Mouse (Mus musculus): ENCODE data around the gene Maco1. TPM values are rescaled to one million over a fixed set of nuclear protein-coding genes. Genes with fewer than 3 reads are reported as not detected.

Gene Maco1
- 1 to 10 TPM; 4.2 to 7.1 TPM for polyA plus RNA-seq (2017; shearing (Covaris generic))

- peak; percentile 86 for ATAC-seq
Measured at GRCm38 (mm10) chr4:134853259-134853636, at the start of gene Maco1. Maco1 (minus strand) TSS chr4:134853345.

- ATAC-seq: no peak
Measured at GRCm38 (mm10) chr4:134901126-134901525, 48.0 kb upstream of the Maco1 start.

- ATAC-seq: no peak
Measured at GRCm38 (mm10) chr4:134897256-134897655, 44.1 kb upstream of the Maco1 start.

- ATAC-seq: no peak
Measured at GRCm38 (mm10) chr4:134892096-134892495, 39.0 kb upstream of the Maco1 start.

GRCm38 (mm10) chr4:134884364-134884763, 31.2 kb upstream of the Maco1 start:
- no peak for ATAC-seq

GRCm38 (mm10) chr4:134883808-134884207, 30.7 kb upstream of the Maco1 start:
- ATAC-seq: no peak

- ATAC-seq: no peak
Measured at GRCm38 (mm10) chr4:134883266-134883665, 30.1 kb upstream of the Maco1 start.

- ATAC-seq: no peak
Measured at GRCm38 (mm10) chr4:134880041-134880440, 26.9 kb upstream of the Maco1 start.

- peak; percentile 65 for ATAC-seq
Measured at GRCm38 (mm10) chr4:134879410-134879981, 26.4 kb upstream of the Maco1 start.

- ATAC-seq: no peak
Measured at GRCm38 (mm10) chr4:134876171-134876570, 23.0 kb upstream of the Maco1 start.

- ATAC-seq: no peak
Measured at GRCm38 (mm10) chr4:134871950-134872349, 18.8 kb upstream of the Maco1 start.

GRCm38 (mm10) chr4:134871477-134871876, 18.3 kb upstream of the Maco1 start:
- no peak for ATAC-seq

GRCm38 (mm10) chr4:134869815-134870375, 16.8 kb upstream of the Maco1 start:
- no peak for ATAC-seq

- ATAC-seq: no peak
Measured at GRCm38 (mm10) chr4:134869068-134869730, 16.1 kb upstream of the Maco1 start.

GRCm38 (mm10) chr4:134868490-134868889, 15.3 kb upstream of the Maco1 start:
- no peak for ATAC-seq

GRCm38 (mm10) chr4:134868065-134868464, 14.9 kb upstream of the Maco1 start:
- ATAC-seq: no peak

GRCm38 (mm10) chr4:134867661-134868060, 14.5 kb upstream of the Maco1 start:
- ATAC-seq: no peak

- no peak for ATAC-seq
Measured at GRCm38 (mm10) chr4:134867213-134867612, 14.1 kb upstream of the Maco1 start.

- no peak for ATAC-seq
Measured at GRCm38 (mm10) chr4:134865789-134866188, 12.6 kb upstream of the Maco1 start.

- ATAC-seq: no peak
Measured at GRCm38 (mm10) chr4:134865340-134865739, 12.2 kb upstream of the Maco1 start.

- ATAC-seq: no peak
Measured at GRCm38 (mm10) chr4:134863937-134864729, 11.0 kb upstream of the Maco1 start, which contains the start of gene Rhd. Rhd (plus strand) TSS chr4:134864536.

GRCm38 (mm10) chr4:134862996-134863395, 9.9 kb upstream of the Maco1 start:
- no peak for ATAC-seq

- no peak for ATAC-seq
Measured at GRCm38 (mm10) chr4:134861884-134862283, 8.7 kb upstream of the Maco1 start.

All from CD4-positive, CD25-positive, alpha-beta regulatory T cell, adult 4 months (primary cell).